Mouse (Mus musculus): ENCODE results near the gene Naaladl1.

The Naaladl1 gene

GRCm38 (mm10) chr19:6105586-6105985 lies at the start of gene Naaladl1:
Gene Naaladl1 (plus strand): TSS chr19:6105782.
- in situ Hi-C loops (cut with MboI), result no loop called here

GRCm38 (mm10) chr19:6056696-6057095 lies 48.9 kb upstream of the Naaladl1 start:
- in situ Hi-C loops (cut with MboI), result no loop called here

GRCm38 (mm10) chr19:6057313-6058096 lies 48.1 kb upstream of the Naaladl1 start, which contains the start of the genes Mrpl49 and Fau:
Gene Mrpl49 (minus strand): TSS chr19:6057785.
Gene Fau (plus strand): TSS chr19:6057844.
- in situ Hi-C loops (cut with MboI), result no loop called here

DNA sequence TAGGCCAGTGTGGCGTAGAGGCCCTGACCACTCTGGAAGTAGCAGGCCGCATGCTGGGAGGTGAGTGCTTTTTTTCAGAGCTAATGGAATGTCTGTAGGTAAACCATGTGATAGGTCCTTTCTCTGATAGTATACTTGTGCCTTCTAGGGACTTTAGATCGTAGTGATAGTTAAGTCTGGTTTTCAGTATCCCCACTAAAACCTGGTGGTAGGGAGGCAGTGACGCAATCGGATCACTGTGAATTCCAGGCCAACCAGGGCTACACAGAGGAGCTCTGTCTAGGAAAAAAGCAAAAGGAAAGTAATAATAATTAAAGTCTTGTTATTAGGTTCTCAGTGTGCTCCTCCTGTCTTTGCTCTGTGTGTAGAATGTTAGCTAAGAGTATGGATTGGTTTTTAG lies 47.1 kb upstream of the Naaladl1 start:
- in situ Hi-C loops (cut with MboI), result no loop called here

GRCm38 (mm10) chr19:6058966-6059365 lies 46.6 kb upstream of the Naaladl1 start:
- in situ Hi-C loops (cut with MboI), result no loop called here

DNA sequence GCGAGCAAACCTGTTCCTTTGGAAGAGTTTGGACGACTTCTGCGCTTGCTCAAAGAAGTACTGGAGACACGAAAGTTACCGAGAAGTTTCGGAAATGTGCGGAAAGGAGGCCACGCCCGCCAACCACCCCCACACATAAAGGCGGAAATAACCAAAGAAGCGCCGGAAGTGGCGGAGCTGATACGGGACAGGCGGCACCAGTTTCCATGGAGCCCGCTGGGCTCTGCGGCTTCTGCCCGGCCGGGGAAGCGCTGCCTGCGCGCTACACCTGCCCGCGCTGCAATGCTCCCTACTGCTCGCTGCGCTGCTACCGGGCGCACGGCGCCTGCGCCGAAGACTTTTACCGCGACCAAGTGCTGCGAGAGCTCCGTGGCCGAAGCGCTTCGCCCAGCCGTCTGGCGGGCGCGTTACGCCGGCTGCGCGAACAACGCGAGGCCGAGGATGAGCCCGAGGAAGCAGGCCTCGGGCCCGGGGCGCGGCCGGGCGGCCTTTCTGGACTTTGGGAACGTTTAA lies 44.5 kb upstream of the Naaladl1 start, which contains the start of gene Znhit2:
Znhit2 (plus strand) TSS at position 172 of the 513 bp plus-strand sequence.
- in situ Hi-C loops (cut with MboI), result no loop called here

GRCm38 (mm10) chr19:6061641-6062302 lies 43.8 kb upstream of the Naaladl1 start:
- in situ Hi-C loops (cut with MboI), result no loop called here

DNA sequence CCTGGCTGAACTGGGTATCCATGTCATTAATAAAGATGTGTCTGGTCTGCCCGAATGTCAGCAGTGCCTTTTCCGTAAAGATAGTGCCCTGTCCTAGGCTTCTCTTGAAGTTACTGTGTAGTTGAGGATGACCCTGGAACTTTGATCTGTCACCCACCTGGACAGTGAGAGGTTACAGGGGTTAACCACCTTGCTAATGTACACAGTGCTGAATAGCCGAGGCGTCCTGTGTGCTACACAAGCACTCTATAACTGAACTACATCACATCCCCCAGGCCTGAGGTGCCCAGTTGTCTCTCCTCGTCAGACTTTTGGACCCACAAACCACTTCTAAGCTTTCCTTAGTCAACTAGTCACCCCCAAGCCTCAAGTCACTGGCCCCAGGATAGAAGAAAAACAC lies 43.2 kb upstream of the Naaladl1 start:
- in situ Hi-C loops (cut with MboI), result no loop called here

DNA sequence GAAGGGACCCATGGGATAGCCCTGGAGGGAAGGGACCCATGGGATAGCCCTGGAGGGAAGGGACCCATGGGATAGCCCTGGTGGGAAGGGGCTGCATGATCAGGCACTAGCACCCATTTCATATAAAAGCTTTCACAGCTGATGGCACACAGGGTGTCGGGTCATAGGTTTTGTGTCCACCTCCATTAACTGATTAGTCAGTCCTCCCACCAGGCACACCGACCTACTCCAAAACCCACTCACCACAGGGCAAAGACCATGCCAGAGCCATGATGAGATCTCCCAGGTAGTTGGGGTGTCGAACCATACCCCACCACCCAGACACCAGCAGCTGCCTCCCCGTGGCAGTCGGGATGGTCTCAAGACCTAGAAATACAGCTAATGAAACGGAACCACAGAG lies 42.5 kb upstream of the Naaladl1 start:
- in situ Hi-C loops (cut with MboI), result no loop called here

DNA sequence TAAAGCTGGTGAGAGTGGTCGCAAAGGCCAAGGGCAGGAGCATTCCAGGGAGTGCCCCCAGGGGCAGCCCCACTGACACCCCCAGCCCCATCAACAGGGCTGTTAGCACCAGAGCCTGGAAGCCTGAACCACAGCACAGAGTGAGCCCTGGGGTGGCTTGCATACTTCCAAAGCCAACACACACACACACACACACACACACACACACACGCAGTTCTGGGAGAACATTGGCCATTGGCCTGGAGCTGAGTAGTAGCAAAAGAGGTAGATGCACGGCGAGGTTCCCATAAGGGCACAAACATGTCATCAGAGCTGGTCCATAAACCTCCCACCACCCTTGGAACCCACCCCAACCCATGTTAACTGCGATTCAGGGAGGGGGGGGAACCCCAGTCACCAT lies 39.0 kb upstream of the Naaladl1 start:
- in situ Hi-C loops (cut with MboI), result no loop called here

- in situ Hi-C loops (cut with MboI), result no loop called here
These were observed 38.4 kb upstream of the Naaladl1 start for GRCm38 (mm10) chr19:6067011-6067723.

DNA sequence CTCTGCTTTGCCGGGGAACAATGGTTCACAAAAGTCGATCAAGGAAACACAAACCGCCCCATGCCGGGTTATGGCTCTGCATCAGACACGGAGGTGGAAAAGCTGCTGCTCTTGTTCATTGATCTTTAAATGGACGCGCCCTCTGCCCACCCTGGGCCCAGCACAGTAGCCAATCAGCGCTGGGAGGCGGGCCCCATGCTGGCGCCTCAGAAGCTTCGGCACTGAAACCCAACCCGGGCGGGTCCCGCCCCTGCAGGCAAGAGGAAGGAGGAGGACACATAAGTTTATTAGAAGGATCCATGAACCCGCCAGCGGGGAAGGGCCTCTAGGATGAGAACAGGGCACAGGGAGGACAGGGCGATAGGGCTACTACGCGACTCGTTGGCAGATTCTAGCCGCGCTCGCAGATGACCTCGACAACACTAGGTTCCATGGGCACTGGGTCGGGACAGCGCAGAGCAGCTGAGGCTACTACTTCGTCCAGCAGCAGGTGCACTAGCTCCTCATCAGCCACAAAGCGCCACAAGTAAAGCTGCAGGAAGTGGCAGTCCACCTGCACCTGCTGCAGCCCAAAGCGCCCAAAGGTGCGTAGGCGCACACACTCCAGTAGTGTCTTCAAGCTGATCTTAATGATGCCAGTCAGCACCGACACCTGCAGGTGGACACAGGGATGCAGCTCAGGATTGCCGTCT lies 37.7 kb upstream of the Naaladl1 start, which contains the start of gene Tm7sf2:
Tm7sf2 (minus strand) TSS at position 650 of the 692 bp plus-strand sequence.
- in situ Hi-C loops (cut with MboI), result no loop called here

GRCm38 (mm10) chr19:6068951-6069350 lies 36.6 kb upstream of the Naaladl1 start:
- in situ Hi-C loops (cut with MboI), result no loop called here

- in situ Hi-C loops (cut with MboI), result no loop called here
These were observed 35.7 kb upstream of the Naaladl1 start for GRCm38 (mm10) chr19:6069851-6070250.

- in situ Hi-C loops (cut with MboI), result no loop called here
These were observed 34.9 kb upstream of the Naaladl1 start for GRCm38 (mm10) chr19:6070571-6071250.

- in situ Hi-C loops (cut with MboI), result no loop called here
These were observed 34.3 kb upstream of the Naaladl1 start for GRCm38 (mm10) chr19:6071261-6071660.

- in situ Hi-C loops (cut with MboI), result no loop called here
These were observed 31.7 kb upstream of the Naaladl1 start for GRCm38 (mm10) chr19:6073889-6074288.

DNA sequence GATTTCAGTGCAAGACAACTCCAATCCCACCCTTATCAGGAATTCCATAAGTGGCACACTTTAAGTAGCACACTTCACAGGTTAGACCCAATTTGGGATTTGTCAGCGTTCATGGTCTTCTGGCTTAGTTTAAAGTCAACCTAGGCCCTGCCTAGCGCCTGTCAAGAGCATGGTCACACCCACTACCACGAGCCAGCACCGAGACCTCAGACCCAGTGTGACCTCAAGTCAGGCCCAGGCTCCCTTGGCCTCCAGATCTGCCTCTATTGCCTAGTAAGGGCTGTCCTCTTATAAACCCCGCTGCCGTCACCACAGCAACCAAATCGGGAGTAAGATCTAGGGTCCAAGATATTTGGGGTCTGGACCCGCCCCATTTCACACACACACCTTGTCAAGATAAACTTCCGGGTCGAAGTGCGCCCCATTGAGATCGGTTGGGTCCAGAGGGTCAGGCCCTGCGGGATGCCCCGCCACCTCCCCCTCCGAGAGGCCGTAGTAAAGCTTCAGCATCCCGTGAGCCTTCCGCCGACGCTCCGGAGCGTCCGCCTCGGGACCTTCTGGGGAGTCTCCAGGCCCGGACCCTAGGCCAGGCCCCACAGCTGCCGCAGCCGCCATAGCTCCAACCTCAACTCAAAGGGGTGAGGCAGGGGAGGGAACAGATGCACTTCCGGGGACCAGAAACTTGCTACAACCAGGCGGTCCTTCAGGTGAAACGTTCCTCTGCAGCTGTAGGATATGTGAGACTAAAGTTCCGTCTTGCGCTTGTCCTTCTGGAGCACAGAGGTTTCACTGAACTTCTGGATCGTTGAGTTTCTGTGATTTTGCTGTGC lies 28.8 kb upstream of the Naaladl1 start, which contains the start of gene Vps51:
Vps51 (minus strand) TSS at position 668 of the 830 bp plus-strand sequence.
- in situ Hi-C loops (cut with MboI), result no loop called here

DNA sequence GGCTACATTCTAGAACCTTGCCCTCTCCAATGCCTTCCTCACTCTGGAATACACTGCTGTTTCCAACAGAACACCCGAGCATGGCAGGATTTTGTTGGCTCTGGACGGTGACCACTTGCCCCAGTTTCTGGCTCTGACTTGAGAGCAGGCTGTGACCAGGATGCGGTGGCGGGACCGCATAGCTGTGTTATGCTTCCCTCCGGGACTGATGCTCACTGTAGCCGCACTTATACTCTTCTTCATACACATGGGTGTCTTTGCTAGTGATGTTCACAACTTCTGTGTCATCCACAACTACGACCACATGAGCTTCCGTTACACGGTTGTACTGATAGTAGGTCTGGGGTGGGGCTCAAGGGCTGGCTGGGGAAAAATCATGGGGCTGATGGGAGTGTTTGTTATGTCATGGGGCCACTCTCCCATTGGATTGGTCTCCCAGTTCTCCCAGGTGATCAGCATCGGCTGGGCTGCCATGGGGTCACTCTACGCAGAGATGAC lies 25.6 kb upstream of the Naaladl1 start, which contains the start of gene Tmem262:
Tmem262 (plus strand) TSS at position 51 of the 498 bp plus-strand sequence.
- in situ Hi-C loops (cut with MboI), result no loop called here

DNA sequence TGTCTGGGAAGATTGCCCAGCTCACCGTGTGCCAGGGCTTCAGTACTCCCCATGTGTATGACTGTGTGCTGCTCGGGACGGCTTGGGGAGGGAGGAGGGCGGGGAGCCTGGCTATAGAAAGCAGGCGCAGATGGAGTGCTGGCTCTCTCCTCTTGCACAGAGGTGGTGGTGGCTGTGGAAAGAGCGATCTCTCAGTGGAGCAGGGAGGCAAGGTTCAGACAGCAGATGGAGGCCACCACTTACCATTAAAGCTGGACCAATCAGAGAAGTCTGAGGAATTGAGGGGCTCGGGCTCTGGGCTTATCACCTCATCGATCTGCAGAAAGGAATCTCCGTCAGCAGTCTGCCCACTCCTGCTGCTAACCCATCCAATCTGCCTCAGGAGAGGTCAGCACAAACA lies 23.4 kb upstream of the Naaladl1 start, which contains the start of gene Gm28374:
Gm28374 (minus strand) TSS at position 101 of the 400 bp plus-strand sequence.
- in situ Hi-C loops (cut with MboI), result no loop called here

Measured in mature B cell (primary cell).